Mouse (Mus musculus) gastrocnemius, adult 8-10 months (tissue): ENCODE data around the gene Lrrc19. TPM values are rescaled to one million over a fixed set of nuclear protein-coding genes. Genes with fewer than 3 reads are reported as not detected.
A peak's percentile ranks its signal among the peaks of the same experiment; 100 is the strongest.

Experiments
- DNase-seq, 2 experiments: peaks; one replicate each; pipeline ENCODE4 v3.0.0; 2022; ENCODE audit warnings: low spot score in 2 of 2
- microRNA-seq: library from miRNA; unstranded; fragments of <30 nt; microRNA quantifications from one replicate; pipeline ENCODE4 v1.2.0, GENCODE M21; 2022
- total RNA-seq, 4 experiments: library from RNA; stranded (reverse); gene quantifications; 2 replicates each; pipeline ENCODE4 v1.2.4; 2022

Gene Lrrc19
- total RNA-seq, 4 experiments from 2014 or later: not detected

DNA sequence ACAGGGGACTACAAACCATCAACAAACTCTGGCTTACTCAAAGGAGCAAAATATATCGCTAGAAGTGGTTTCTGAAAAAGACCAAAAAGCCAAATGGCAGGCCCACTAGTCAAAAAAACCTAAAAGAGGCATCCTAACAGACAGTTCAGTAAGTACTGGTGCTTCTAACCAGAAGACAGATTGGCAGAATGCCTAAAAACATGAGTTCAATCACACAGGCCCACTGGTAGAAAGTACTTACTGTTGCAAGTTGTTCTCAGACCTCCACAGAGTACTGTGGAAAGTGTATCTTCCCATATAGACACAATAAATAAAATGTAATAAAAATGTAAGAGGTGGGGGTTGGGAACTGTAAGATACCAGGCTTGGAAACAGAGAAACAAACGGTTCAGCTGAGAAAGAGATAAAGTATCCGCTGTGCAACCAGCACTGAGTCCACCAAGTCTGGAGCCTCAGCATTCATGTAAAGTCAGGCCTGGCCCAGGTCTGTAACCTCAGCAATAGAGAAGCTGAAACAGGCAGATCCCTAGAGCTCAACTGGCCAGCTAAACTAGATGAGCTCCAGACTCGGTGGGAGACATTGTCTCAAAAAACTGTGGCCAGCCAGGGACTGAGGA is 58.1 kb downstream of the Lrrc19 start:
- DNase-seq: no peak

Small RNAs within 50 kb of the gene (microRNA-seq; reads per million reads assigned to microRNA genes)
- 970 reads per million, percentile 79 among the genes with 10 or more reads in this experiment for gene Mir872

Other genes starting within 250 kb of the Lrrc19 start
- not detected for gene Gm10306, start 93.6 kb downstream of the Lrrc19 start, total RNA-seq
- 1 to 10 TPM; 1.7 to 2.5 (median 1.9) TPM for gene Caap1, start 93.3 kb downstream of the Lrrc19 start, total RNA-seq
- 10 to 100 TPM; 29.0 to 39.8 (median 36.1) TPM for gene Plaa, start 46.9 kb downstream of the Lrrc19 start, total RNA-seq
- gene Ift74, start 35.7 kb downstream of the Lrrc19 start, total RNA-seq: 1 to 10 TPM; 4.8 to 8.9 (median 5.6) TPM
- 10 to 100 TPM in 2 of 4 experiments, 1 to 10 TPM in 2; 7.4 to 10.6 (median 9.3) TPM for gene Tek, start 89.1 kb upstream of the Lrrc19 start, total RNA-seq